Mouse (Mus musculus) megakaryocyte, embryonic 14.5 days (primary cell): ENCODE results near the gene Med8. TPM values are rescaled to one million over a fixed set of nuclear protein-coding genes. Genes with fewer than 3 reads are reported as not detected.

Experiments
- H3K27me3 ChIP-seq: replicated peaks from 2 replicates; pipeline ENCODE3; 2012; ENCODE audit warnings: inconsistent platforms
- H3K36me3 ChIP-seq: replicated peaks from 2 replicates; pipeline ENCODE3; 2012; ENCODE audit warnings: low read length, inconsistent platforms, mixed read lengths
- H3K4me1 ChIP-seq: 2 replicates; pipeline ENCODE4 v1.6.1; 2012; ENCODE audit warnings: inconsistent platforms
- H3K4me3 ChIP-seq: replicated peaks from 2 replicates; pipeline ENCODE3; 2012; ENCODE audit warnings: moderate library complexity, mild to moderate bottlenecking, inconsistent platforms
- H3K9me3 ChIP-seq: 2 replicates; pipeline ENCODE4 v1.6.1; 2012; ENCODE audit warnings: inconsistent platforms
- FLI1 ChIP-seq: IDR thresholded peaks from 2 replicates; pipeline ENCODE4 v1.6.1; 2012; ENCODE audit warnings: low read length, inconsistent platforms, mixed read lengths
- GATA1 ChIP-seq: IDR thresholded peaks from 3 replicates; pipeline ENCODE4 v1.6.1; 2012; ENCODE audit warnings: mixed read lengths, low read length, inconsistent platforms, borderline replicate concordance
- polyA plus RNA-seq: library from polyadenylated mRNA; stranded (reverse); fragments of >175 nt; gene quantifications from 2 replicates; pipeline ENCODE4 v1.2.3, GENCODE M21; 2012; ENCODE audit warnings: low replicate concordance; ENCODE audit not compliant: insufficient read depth

The Med8 gene
- polyA plus RNA-seq, 1 experiment = 39.3 TPM

- H3K9me3 ChIP-seq = no peaks in the 10 kb centered on the region
- no peaks in the 10 kb centered on the region for H3K27me3 ChIP-seq
- peaks cover 66% of the 10 kb centered on the region for H3K36me3 ChIP-seq
- TF ChIP-seq GATA1 (no peak; the same call in 2 of the 3 replicates), FLI1 (no peak)
- peaks cover 84% of the 10 kb centered on the region for H3K4me1 ChIP-seq
- H3K4me3 ChIP-seq = peak overlapping the region; percentile 98
Observed at GRCm38 (mm10) chr4:118428531-118429214, 19.5 kb downstream of the Med8 start.

- Histone ChIP-seq H3K4me3 (peak overlapping the region; percentile 98), H3K9me3 (no peaks in the 10 kb centered on the region), H3K36me3 (peaks cover 66% of the 10 kb centered on the region), H3K4me1 (peaks cover 84% of the 10 kb centered on the region), H3K27me3 (no peaks in the 10 kb centered on the region)
- no peak for TF ChIP-seq FLI1
Observed at GRCm38 (mm10) chr4:118429215-118429895, 20.2 kb downstream of the Med8 start.

GRCm38 (mm10) chr4:118432332-118432731, 23.2 kb downstream of the Med8 start:
- Histone ChIP-seq H3K4me1 (peaks cover 87% of the 10 kb centered on the region), H3K9me3 (no peaks in the 10 kb centered on the region), H3K36me3 (peaks cover 69% of the 10 kb centered on the region), H3K4me3 (no peak overlapping the region), H3K27me3 (no peaks in the 10 kb centered on the region)
- TF ChIP-seq GATA1 = no peak
- TF ChIP-seq FLI1 = no peak

GRCm38 (mm10) chr4:118436820-118437603, 27.9 kb downstream of the Med8 start, which contains the start of gene Cdc20:
Cdc20 (minus strand) TSS chr4:118437352.
- Histone ChIP-seq H3K36me3 (peaks cover 46% of the 10 kb centered on the region), H3K4me3 (peak within 1 kb of the TSS; percentile 97), H3K9me3 (no peaks in the 10 kb centered on the region), H3K27me3 (no peaks in the 10 kb centered on the region), H3K4me1 (peaks cover 80% of the 10 kb centered on the region)
- TF ChIP-seq GATA1 (no peak), FLI1 (peak; percentile 36; the same call in 1 of the 2 replicates)

GRCm38 (mm10) chr4:118437829-118438253, 28.7 kb downstream of the Med8 start:
- H3K36me3 ChIP-seq = peaks cover 46% of the 10 kb centered on the region
- H3K9me3 ChIP-seq = no peaks in the 10 kb centered on the region
- TF ChIP-seq GATA1 (no peak), FLI1 (no peak)
- H3K27me3 ChIP-seq = no peaks in the 10 kb centered on the region
- H3K4me3 ChIP-seq = peak overlapping the region; percentile 97
- H3K4me1 ChIP-seq = peaks cover 82% of the 10 kb centered on the region

GRCm38 (mm10) chr4:118445088-118445487, 36.0 kb downstream of the Med8 start:
- no peaks in the 10 kb centered on the region for H3K27me3 ChIP-seq

GRCm38 (mm10) chr4:118445781-118446414, 36.8 kb downstream of the Med8 start:
- TF ChIP-seq GATA1 (no peak), FLI1 (no peak)
- Histone ChIP-seq H3K4me1 (peaks cover 81% of the 10 kb centered on the region), H3K4me3 (no peak overlapping the region), H3K9me3 (no peaks in the 10 kb centered on the region), H3K27me3 (no peaks in the 10 kb centered on the region), H3K36me3 (peaks cover 95% of the 10 kb centered on the region)

More at GRCm38 (mm10) chr4:118445088-118445487, 36.0 kb downstream of the Med8 start:
- no peak overlapping the region for H3K4me3 ChIP-seq
- no peak for TF ChIP-seq GATA1
- no peak for TF ChIP-seq FLI1
- H3K36me3 ChIP-seq = peaks cover 87% of the 10 kb centered on the region
- H3K9me3 ChIP-seq = no peaks in the 10 kb centered on the region
- H3K4me1 ChIP-seq = peaks cover 81% of the 10 kb centered on the region

- no peak for TF ChIP-seq FLI1
- no peak for TF ChIP-seq GATA1
- H3K4me3 ChIP-seq = no peak overlapping the region
Observed at GRCm38 (mm10) chr4:118446415-118447153, 37.4 kb downstream of the Med8 start.

More at GRCm38 (mm10) chr4:118446415-118447153, 37.4 kb downstream of the Med8 start:
- H3K27me3 ChIP-seq = no peaks in the 10 kb centered on the region
- peaks cover 95% of the 10 kb centered on the region for H3K36me3 ChIP-seq
- H3K4me1 ChIP-seq = peaks cover 78% of the 10 kb centered on the region
- H3K9me3 ChIP-seq = no peaks in the 10 kb centered on the region
